Mouse (Mus musculus) mouse trophoblast stem cell (cell line): ENCODE measurements at regions not wholly inside any gene's neighbourhood (a gene's known extent, or its start where the extent isn't known, plus 50 kb on each side); places are given as distances from the start of the nearest gene placed in this dataset.
"Not testable (repeated sequence)": the region's sequence is repeated elsewhere in the genome, so short reads cannot be mapped to it uniquely, and the experiment has no call there.

Source experiments
- in situ Hi-C, 2 experiments: fragments of 300-500 bp; cut with MseI, MboI; formaldehyde crosslinking; loops; 2 replicates in 1 of 2; 3 replicates in 1 of 2; pipeline ENCODE4 v1.15.1; 2025

- in situ Hi-C loops, result no loop called here
These were observed 134.4 kb downstream of the Tcp10c start for GRCm38 (mm10) chr17:13488608-13489324.

GRCm38 (mm10) chr17:13492239-13492638 lies 137.9 kb downstream of the Tcp10c start:
- in situ Hi-C loops, result not testable (repeated sequence)

GRCm38 (mm10) chr17:13492649-13493277 lies 138.4 kb downstream of the Tcp10c start:
- in situ Hi-C loops, result not testable (repeated sequence)

- in situ Hi-C loops, result not testable (repeated sequence)
These were observed 139.5 kb downstream of the Tcp10c start for GRCm38 (mm10) chr17:13493866-13494265.

GRCm38 (mm10) chr17:13494475-13494874 lies 140.1 kb downstream of the Tcp10c start:
- in situ Hi-C loops, result not testable (repeated sequence)

- in situ Hi-C loops, result not testable (repeated sequence)
These were observed 150.0 kb downstream of the Tcp10c start for GRCm38 (mm10) chr17:13504365-13504764.

GRCm38 (mm10) chr17:13504827-13505268 lies 150.5 kb downstream of the Tcp10c start:
- in situ Hi-C loops, result not testable (repeated sequence)

- in situ Hi-C loops, result not testable (repeated sequence)
These were observed 153.2 kb downstream of the Tcp10c start for GRCm38 (mm10) chr17:13507397-13508063.

GRCm38 (mm10) chr17:13519409-13520201 lies 165.2 kb downstream of the Tcp10c start:
- in situ Hi-C loops, result not testable (repeated sequence)

- in situ Hi-C loops, result not testable (repeated sequence)
These were observed 178.2 kb downstream of the Tcp10c start for GRCm38 (mm10) chr17:13532579-13532978.

- in situ Hi-C loops, result loop anchor here in 1 of 2 experiments (10.0 kb wide), 1 partner anchor 336 kb away; no protein-coding TSS in a partner anchor
These were observed 186.3 kb downstream of the Tcp10c start for GRCm38 (mm10) chr17:13540446-13541241.

GRCm38 (mm10) chr17:13541249-13541648 lies 186.9 kb downstream of the Tcp10c start:
- in situ Hi-C loops, result loop anchor here in 1 of 2 experiments (10.0 kb wide), 1 partner anchor 336 kb away; no protein-coding TSS in a partner anchor

- in situ Hi-C loops, result loop anchor here in 1 of 2 experiments (10.0 kb wide), 1 partner anchor 337 kb away; no protein-coding TSS in a partner anchor
These were observed 187.9 kb downstream of the Tcp10c start for GRCm38 (mm10) chr17:13542261-13542660.

- in situ Hi-C loops, result loop anchor here in 1 of 2 experiments (10.0 kb wide), 1 partner anchor 338 kb away; no protein-coding TSS in a partner anchor
These were observed 188.5 kb downstream of the Tcp10c start for GRCm38 (mm10) chr17:13542856-13543255.

GRCm38 (mm10) chr17:13544036-13544795 lies 189.8 kb downstream of the Tcp10c start:
- in situ Hi-C loops, result loop anchor here in 1 of 2 experiments (10.0 kb wide), 1 partner anchor 339 kb away; no protein-coding TSS in a partner anchor

- in situ Hi-C loops, result loop anchor here in 1 of 2 experiments (5.0 to 10.0 kb wide), 2 partner anchors 314 to 341 kb away; partner anchors contain the start of gene Smok2b
These were observed 191.9 kb downstream of the Tcp10c start for GRCm38 (mm10) chr17:13546249-13546648.

GRCm38 (mm10) chr17:13546669-13547085 lies 192.3 kb downstream of the Tcp10c start:
- in situ Hi-C loops, result loop anchor here in 1 of 2 experiments (5.0 to 10.0 kb wide), 2 partner anchors 314 to 342 kb away; partner anchors contain the start of gene Smok2b

- in situ Hi-C loops, result loop anchor here in 1 of 2 experiments (5.0 to 10.0 kb wide), 2 partner anchors 316 to 343 kb away; partner anchors contain the start of gene Smok2b
These were observed 193.4 kb downstream of the Tcp10c start for GRCm38 (mm10) chr17:13547657-13548360.
